Mouse (Mus musculus) thymus, adult 18-20 months (tissue): ENCODE measurements around the gene Cxcl5.

ENCODE experiments used
- DNase-seq, 2 experiments: peaks; one replicate each; pipeline ENCODE4 v3.0.0; 2022; ENCODE audit warnings: mixed read lengths in 2 of 2

Cxcl5 gene

GRCm38 (mm10) chr5:90759077-90760065 is at the start of gene Cxcl5:
Gene Cxcl5, plus strand, starts transcription at chr5:90759360.
- no peak for DNase-seq

GRCm38 (mm10) chr5:90711409-90711808 is 47.8 kb upstream of the Cxcl5 start:
- DNase-seq, result no peak

GRCm38 (mm10) chr5:90717937-90718336 is 41.2 kb upstream of the Cxcl5 start:
- DNase-seq, result no peak

- DNase-seq, result no peak
Observed at GRCm38 (mm10) chr5:90722656-90723055, 36.5 kb upstream of the Cxcl5 start.

- DNase-seq, result no peak
Observed at GRCm38 (mm10) chr5:90728254-90728653, 30.9 kb upstream of the Cxcl5 start.

GRCm38 (mm10) chr5:90731480-90731879 is 27.7 kb upstream of the Cxcl5 start:
- DNase-seq, result no peak

- DNase-seq, result no peak
Observed at GRCm38 (mm10) chr5:90742029-90742428, 17.1 kb upstream of the Cxcl5 start.

- no peak for DNase-seq
Observed at GRCm38 (mm10) chr5:90753934-90754333, 5.2 kb upstream of the Cxcl5 start.

GRCm38 (mm10) chr5:90758020-90758605 is 1.0 kb upstream of the Cxcl5 start:
- DNase-seq, result no peak

- no peak for DNase-seq
Observed at GRCm38 (mm10) chr5:90760303-90760702, 1.1 kb downstream of the Cxcl5 start.

GRCm38 (mm10) chr5:90760844-90761243 is 1.7 kb downstream of the Cxcl5 start:
- DNase-seq, result no peak

GRCm38 (mm10) chr5:90761834-90762233 is 2.7 kb downstream of the Cxcl5 start:
- no peak for DNase-seq

GRCm38 (mm10) chr5:90763912-90764665 is 4.9 kb downstream of the Cxcl5 start:
- DNase-seq, result no peak

GRCm38 (mm10) chr5:90765821-90766606 is 6.9 kb downstream of the Cxcl5 start:
- DNase-seq, result no peak

GRCm38 (mm10) chr5:90768218-90768617 is 9.1 kb downstream of the Cxcl5 start, which contains the start of gene Ppbp:
Gene Ppbp, plus strand, starts transcription at chr5:90768518.
- no peak for DNase-seq

- DNase-seq, result no peak
Observed at GRCm38 (mm10) chr5:90771369-90771768, 12.2 kb downstream of the Cxcl5 start.

- DNase-seq, result no peak
Observed at GRCm38 (mm10) chr5:90771880-90772653, 12.9 kb downstream of the Cxcl5 start, which contains the start of gene Pf4. Gene Pf4, plus strand, starts transcription at chr5:90772435.

- no peak for DNase-seq
Observed at GRCm38 (mm10) chr5:90775562-90775961, 16.4 kb downstream of the Cxcl5 start.

- DNase-seq, result no peak
Observed at GRCm38 (mm10) chr5:90777621-90778020, 18.5 kb downstream of the Cxcl5 start.

GRCm38 (mm10) chr5:90778856-90779255 is 19.7 kb downstream of the Cxcl5 start:
- no peak for DNase-seq

- DNase-seq, result no peak
Observed at GRCm38 (mm10) chr5:90783697-90784096, 24.5 kb downstream of the Cxcl5 start.
